Mouse (Mus musculus) layer of hippocampus, postnatal 25 days (tissue): ENCODE measurements around the gene Trim2. TPM values are rescaled to one million over a fixed set of nuclear protein-coding genes. Genes with fewer than 3 reads are reported as not detected.

Experiments used
- DNase-seq, 2 experiments: peaks; one replicate each; pipeline ENCODE4 v3.0.0; 2022; ENCODE audit warnings: mixed read lengths in 2 of 2, low spot score in 1 of 2; ENCODE audit errors: extremely low spot score in 1 of 2
- total RNA-seq, 2 experiments: library from RNA; stranded (reverse); gene quantifications; 2 replicates each; pipeline ENCODE4 v1.2.3; 2021

The Trim2 gene
- total RNA-seq, 2 experiments from 2014 or later: 403 to 407 TPM

DNA sequence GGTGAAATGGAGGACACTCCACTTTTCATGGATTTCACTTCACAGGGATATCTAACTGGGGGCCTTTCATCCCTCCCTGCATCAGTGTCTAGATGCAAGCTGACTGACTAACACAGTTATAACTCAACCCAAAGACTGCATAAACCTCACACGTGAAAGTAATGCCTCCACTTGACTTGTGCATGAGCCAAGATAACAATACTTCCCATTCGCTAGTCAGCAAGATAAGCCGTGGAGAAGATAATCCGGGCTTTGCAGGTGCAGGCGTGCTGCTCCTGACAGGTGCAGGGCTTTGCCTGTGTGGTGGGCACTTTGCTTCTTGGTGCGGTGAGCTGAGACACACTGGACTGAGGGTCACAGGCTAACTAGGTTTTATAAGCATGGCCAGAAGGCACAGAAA is 74.4 kb downstream of the Trim2 start:
- no peak for DNase-seq

DNA sequence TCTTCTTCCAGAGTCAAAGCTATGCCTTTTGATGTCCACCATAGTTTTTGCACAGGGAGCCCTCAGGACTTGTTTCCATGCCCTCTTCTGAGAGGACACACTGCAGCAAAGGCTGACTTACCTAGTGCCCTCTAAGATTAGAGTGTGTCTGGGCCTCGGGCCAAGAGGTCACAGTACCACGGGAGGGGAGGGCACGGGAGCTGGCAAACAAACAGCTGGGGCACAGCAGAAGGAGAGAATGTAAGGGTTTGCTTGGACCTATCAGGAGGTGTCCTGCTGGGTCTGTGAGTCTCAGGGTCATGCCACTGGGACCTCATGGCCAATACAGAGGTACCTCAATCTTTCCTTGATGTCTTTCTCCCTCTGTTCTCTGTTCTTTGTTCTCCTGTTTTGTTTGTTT is 75.7 kb downstream of the Trim2 start:
- DNase-seq: no peak

DNA sequence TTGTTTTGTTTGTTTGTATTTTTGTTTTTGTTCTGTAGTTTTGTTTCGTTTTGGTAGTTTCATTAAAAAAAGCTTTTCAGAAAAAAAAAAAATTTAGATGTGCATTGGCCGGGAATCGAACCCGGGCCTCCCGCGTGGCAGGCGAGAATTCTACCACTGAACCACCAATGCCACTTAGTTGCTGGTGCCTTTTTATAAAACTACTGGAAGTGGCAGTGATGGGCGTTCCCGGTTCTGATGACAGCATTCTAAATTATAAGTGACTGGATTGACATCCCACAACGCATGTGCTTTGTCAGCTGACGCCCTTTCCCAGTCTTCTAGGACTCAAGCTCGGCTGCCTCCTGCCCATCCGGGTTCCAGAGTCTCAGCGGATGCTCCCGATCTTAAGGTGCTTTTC is 77.8 kb downstream of the Trim2 start:
- DNase-seq: no peak

DNA sequence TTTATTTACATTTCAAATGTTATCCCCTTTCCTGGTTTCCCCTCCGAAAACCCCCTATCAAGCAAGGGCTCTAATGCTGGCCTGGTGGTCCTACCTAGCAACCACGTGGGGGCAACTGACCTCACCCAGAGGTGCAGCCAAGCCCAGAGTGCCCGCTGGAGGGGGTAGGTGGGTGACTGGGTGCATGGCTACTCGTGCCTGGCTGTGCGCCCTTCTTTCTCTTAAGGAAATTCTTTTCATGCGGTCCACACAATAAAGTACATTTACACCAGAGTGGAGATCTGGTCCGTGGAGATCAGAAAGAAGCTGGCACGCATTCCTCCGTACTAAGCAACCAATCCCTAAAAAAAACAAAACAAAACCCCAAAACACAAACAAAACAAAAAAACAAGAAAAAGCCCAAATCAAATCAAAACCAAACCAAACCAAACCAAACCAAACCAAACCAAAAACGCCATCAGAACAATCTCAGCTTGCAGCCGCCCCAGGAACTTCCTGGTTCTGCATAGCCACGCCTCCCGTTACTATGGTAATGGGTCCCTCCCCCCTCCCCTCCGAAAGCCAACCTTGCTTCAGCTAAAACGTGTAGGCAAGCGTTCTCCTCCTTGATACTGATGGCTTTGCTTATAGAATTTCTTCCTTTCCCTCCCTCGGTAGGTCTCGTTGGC is 78.3 kb downstream of the Trim2 start:
- no peak for DNase-seq

DNA sequence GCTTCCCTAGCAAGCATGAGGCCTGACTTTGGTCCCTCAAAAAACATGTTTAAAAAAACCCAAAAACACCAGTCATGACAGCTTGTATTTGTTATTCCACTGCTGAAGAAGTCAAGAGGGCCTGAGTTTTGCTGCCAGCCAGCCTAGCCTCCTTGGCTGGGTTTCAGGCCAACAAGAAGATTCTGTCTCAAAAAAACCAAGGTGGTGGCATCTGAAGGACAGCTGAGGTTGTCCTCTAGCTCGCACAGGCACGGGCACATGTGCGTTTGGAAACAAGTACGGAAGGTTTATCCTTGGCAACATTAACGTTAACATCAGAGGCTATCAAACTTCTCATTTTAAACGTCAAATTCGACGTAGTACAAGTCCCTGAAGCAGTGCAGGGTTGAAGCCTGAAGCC is 79.0 kb downstream of the Trim2 start:
- DNase-seq: no peak

DNA sequence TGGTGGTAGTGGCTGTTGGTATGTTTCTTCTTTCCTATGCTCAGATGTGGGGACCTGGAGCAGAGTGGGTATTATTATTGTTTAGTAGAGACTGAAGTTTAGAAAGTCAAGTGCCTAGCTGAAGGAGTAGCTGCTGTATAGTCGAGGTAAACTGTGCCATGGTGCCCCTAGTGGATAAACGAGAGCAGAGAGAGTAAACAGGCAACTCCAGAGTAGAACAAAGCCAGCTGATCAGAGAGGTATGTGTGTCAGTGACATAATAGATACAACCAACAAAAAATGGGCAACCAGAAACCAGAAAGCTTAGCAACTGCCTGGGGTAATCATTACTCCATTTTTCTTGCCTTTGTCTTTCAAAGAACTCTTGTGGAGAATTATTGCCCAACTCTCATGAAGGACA is 81.7 kb downstream of the Trim2 start:
- no peak for DNase-seq

DNA sequence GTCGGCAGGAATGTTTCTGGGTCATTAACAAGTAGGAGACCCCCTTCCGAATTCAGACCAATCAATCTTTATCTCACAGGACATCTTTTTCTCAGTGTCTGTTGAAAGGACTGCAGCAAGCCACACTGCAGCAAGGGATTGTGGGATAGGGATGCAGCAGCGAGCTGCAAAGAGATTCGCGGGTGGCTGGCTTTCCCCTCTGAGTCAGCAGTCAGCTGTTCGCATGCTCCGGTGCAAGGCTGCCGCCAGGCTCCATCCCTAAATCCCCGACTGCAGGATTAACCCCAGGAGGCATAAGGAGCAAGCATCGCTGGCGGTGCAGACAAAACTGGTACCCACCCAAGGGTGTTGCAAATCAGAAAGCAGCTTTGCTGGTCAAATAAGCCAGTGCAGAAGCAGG is 85.9 kb downstream of the Trim2 start:
- DNase-seq: peak in 1 of 2 experiments; percentile 55

DNA sequence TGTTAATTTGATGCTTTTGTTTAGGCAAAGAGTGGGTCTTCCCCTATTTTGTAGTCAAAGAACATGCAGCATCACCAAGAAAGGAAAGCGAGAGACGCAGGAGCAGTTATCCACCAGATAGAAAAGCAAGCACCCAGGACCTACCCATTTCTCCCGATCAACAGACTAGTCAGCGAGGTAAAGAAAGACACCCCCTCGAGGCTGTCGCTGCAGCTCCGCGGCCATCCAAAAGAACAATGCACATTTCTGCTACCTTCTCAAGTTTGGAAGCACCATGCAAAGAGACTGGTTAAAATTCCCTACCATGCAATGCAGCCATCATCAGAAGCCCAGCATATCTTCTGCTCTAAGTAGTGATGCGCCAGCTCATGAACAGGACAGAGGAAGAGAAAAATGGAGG is 86.4 kb downstream of the Trim2 start:
- DNase-seq: no peak

DNA sequence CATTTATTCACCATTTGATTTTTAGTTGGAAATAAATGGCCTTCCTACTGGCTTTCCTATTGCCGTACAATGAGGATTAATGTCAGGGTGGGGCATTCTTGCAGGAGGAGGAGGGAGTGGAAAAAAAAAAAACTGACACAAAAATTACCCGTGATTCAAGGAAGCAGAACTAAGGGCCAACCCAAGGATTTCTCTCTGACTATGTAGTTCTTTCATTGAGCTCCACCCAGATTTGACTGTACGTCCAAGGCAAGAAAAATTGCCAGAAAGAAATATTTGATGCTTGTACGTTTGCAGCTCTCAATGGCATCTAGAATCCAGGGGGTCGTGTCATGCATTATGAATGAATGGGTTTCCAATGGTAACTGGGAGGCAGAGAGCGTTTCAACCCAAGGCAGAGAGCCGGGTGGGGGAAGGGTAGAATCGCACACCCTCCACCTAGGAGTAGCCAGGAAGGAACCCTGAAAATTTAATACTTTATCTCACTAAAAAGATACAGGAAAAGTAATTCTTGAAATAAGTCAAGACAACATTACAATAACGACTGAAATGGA is 86.9 kb downstream of the Trim2 start:
- no peak for DNase-seq

DNA sequence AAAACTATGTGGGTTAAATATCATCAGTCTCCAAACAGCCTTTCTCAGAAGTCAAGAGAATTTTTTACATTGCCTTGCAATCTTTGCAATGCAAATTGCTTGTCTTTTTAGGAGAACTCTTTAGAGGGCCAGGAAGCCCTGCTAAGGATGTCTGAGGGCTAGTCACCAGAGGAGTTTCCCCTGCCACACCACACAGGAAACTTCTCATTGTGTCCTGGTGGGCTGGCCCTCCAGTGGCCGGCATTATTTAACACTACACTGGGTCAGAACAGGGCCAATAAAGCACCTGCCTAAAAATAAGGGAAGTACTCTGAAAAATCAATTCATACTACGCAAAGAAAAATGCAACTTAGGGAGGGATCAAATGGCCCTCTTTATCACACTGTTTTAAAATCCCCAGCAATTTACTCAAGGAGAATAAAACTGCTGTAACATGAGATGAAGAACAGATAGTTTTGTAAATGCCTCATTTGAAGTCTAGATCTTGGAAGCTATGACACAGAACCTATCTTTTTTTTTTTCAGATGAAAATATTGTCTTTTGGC is 87.4 kb downstream of the Trim2 start:
- DNase-seq: no peak

DNA sequence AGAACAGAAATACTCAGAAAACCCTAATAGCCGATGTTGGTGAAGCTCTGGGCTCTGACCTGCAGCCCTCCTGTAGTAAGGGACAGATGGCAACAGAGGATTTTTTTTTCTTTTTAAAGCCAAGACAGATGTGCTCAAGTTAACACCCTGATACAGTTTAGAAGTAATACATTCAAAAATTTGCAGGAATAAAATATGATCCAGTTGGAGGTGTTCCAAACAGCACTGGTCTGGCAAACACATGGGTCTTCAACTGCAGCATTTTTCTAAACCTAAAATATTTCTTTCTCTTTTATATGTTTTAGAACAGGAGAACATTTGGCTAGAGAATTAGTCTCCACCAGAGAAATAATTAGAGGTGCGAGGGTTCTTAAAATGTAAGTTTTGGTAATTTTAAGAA is 88.2 kb downstream of the Trim2 start:
- no peak for DNase-seq

DNA sequence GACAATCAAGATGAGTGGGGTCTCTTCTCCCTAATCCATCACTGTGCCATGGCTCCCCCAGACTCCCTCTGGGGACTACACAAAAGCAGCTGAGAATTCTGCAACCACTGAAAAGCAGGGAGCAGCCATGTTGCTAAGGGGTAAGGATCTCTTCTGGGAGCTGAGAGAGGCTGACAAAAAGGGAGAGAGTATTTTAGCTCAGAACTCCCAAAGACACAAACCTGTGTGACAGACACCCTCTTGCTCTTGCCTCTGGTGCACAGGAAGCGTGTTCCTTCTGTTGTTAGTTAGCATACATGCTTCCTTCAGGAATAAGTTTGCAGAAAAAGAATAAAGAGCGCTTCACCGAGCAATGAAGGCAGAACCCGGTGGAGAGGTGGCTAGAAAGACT is 88.7 kb downstream of the Trim2 start:
- no peak for DNase-seq

DNA sequence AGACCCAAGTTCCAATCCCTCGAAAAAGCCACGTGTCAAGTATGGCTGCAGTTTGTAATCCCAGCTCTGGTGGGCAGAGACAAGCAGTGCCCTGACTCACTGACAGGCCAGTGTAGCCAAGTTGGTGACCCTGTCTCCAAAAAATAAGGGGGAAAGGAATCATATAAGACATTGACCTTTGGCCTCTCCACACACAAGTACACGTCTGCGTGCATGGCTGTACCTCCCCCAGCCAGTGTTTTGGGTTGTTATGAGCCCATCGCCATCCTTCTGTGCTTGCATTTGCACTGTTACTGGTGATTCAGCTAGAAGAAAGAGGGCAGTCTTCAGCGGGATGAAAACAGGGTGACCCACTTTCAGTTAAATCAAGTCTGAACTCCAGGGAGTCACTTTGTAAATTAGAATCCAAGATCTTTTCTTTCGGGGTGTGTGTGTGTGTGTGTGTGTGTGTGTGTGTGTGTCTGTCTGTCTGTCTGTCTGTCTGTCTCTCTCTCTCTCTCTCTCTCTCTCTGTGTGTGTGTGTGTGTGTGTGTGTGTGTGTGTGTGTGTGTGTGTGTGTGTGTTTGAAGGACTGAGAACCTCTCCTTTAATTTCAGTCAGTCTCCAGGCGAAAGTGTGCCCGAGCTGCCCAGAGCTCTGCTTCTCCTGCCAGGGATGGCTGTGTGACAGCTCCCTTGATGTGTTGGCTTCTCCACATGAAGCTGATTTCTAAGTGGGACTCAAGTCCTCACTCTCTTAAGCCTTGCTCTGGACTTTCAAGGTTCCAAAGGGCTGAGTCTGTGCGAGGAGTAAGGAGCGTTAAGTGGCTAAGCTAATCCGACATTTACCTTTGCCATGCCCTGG is 89.3 kb downstream of the Trim2 start:
- no peak for DNase-seq

DNA sequence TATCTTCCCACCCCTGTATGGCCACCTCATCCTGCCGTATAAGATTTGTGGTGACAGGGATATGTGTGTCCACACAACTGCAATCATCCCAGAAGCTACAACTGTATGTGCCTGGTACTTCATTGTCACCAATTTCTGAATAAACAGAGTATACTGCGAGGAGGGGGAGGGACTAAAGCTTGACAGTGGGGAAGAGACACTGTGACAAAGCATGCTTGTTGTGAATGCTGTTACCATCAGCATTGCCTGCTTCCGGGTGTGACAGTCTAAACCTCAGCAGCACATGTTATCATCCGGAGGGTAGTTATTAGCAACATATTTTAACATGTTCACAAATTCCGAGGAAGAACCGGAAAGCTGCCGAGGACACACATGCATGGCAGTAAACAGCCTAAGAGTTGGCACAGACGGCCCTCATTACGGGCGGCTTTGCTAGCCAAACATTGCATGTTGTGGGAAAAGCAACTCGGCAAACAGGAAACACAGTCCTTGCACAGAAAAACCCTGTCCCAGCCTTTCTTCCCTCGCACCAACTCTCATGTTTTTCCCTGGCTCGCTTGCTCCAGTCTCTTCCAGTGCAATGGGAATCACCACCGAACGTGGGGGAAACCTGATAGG is 90.8 kb downstream of the Trim2 start:
- no peak for DNase-seq

DNA sequence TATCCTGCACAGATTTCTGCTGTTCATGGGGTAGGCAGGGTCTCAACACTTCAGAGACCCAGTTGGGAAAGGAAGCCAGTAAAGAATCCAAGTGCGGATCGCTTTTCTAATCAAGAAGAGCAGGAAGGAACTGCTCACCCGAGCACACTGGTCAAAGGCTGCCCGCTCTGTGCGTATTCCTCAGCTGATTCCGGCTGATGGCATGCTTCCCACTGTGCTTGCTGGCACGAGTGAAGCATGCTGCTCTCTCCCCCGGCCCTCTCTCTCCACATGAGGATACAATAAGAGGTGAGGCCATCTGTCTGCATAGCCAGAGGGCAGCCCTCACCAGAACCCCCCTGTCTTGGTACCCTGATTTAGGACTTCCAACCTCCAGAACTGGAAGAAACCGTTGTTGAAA is 91.4 kb downstream of the Trim2 start:
- no peak for DNase-seq

DNA sequence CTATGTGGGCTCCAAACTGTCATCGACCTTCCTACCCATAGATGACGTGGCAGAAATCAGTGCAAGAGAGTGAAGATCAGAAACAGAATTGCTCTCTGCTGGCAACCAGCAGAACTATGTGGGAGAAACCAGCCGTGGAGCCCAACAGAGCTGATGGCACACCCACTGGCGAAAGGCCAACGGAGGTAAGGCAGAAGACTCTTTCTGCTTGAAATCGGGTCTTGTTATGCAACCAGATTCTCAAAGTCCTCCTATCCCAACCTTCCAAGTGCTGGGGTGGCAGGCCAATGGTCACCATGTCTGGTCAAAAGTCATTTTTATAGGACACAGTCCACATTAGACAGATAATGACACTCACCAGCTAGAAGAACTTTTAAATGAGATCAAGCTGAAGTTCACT is 92.2 kb downstream of the Trim2 start:
- peak in 1 of 2 experiments; percentile 50 for DNase-seq

DNA sequence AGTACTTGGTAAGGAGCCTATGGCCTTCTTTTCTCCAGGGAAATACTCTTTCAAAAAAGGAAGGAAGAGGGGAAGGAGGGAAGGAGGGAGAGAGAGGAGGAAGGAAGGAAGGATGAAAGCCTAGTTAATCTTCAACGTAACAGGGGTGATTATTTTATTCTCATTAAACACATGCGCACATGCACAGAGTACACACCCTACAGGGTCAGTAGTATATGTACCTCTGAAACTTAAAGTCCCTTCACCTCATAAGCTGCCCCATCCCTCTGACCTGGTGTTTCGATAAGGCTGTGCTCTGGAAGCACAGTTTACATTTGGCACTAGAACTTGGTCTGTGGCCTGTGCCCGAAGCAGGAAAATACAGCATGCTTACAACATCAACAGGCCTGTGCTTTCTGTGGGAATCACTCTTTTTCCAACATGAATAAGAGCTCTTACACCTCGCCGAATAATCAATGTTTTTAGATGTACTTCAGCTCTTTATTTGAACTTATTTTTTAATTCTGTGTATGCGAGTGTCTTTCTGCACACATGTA is 95.3 kb downstream of the Trim2 start:
- no peak for DNase-seq

DNA sequence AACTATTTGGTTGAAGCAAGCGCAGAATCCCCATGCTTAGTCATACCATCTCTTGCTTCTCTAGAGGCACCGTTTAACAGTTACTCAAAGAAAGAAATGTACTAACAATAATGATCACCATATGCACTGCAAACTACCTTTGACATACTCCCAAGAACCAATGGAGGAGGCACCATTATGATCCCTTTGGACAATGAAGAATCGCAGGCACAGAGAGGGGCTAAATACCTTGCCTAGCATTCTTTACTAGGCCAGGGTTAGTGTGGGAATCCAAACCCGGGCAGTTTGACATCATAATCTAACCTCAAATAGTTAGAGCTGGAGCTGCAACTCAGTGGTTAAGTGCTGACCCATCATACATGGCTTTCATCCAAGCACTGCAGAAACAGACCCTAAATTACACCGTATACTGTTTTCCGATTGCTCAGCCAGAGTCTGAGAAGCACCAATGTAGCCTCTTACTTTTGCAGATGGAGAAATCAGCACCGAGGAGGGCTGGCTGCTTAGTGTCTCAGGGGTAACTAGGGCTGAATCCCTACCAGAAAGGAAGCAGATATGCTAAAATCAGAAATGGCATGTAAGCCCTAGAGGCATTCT is 97.7 kb downstream of the Trim2 start:
- no peak for DNase-seq

DNA sequence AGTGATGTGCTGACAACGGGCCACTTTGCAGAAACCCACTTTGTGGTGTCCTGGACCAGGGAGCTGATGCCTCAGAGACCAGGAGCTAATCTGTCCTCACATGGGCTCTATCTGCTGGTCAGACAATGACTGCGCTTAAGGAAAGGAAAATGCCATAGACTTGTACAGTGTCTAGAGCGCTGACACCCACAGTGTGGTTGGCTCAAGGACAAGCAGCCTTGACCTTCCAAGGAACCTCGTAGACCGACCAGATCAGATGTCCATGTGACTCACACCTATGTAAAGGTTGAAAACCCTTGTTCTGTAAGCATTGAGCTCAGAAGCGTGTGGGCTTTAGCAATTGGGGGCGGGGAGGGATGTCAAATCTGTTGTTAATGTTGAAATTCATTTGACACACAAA is 98.2 kb downstream of the Trim2 start:
- no peak for DNase-seq

DNA sequence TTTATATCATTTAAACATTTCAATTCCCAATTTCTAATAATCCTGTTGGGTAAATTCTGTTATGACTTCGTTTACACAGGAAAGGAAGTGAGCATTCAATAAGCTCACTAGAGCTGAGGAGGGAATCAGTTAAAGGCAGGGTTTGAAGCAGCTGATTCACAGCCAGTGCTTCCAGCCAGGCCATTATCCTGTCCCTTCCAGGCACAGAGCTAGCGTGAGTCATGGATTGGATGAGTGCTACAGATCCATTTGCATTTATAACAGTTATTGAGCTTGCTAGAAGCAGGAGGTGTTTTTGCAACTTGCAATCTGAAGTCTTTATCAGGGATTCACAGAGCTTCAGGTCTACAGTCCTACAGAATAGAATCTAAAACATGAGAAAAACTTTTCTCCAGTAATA is 99.3 kb downstream of the Trim2 start:
- DNase-seq: no peak
